ENCODE assay signal across 23 mouse cellular contexts in genomic region chr19:47936490-47936889, GRCm38 (mm10). TPM values are rescaled to one million over a fixed set of nuclear protein-coding genes. Genes with fewer than 3 reads are reported as not detected.
A peak's percentile ranks its signal among the peaks of the same experiment; 100 is the strongest.
DNase-seq lines count a peak whose midpoint lies in the region; ATAC-seq and TF ChIP-seq lines count a peak whose summit lies in the region.
"Had no signal": no experiment of that assay in that cellular context is flagged by ENCODE, and none has a peak within 500 bp of the region (broad histone marks: within the 10 kb centered on the region; RNA-seq: fewer than 3 reads in every experiment).

No protein-coding gene starts in this region.

- H3K9me3 ChIP-seq in forebrain, embryonic 11.5 days (ENCODE audit: control insufficient read depth, low read length): no peaks in the 10 kb centered on the region
- no peaks in the 10 kb centered on the region for H3K9me3 ChIP-seq in forebrain, embryonic 10.5 days
- H3K9me3 ChIP-seq in midbrain, embryonic 11.5 days (ENCODE audit: control insufficient read depth, low read length): no peaks in the 10 kb centered on the region
- no peaks in the 10 kb centered on the region for H3K9me3 ChIP-seq in midbrain, embryonic 10.5 days (replicated peaks)
- H3K9me3 ChIP-seq: embryonic facial prominence, embryonic 15.5 days; forebrain, embryonic 12.5 days; heart, embryonic 12.5 days had no signal

- no peaks in the 10 kb centered on the region for H3K36me3 ChIP-seq in forebrain, embryonic 11.5 days (ENCODE audit: control insufficient read depth, insufficient read depth, low read length)
- H3K36me3 ChIP-seq in forebrain, embryonic 10.5 days (replicated peaks): no peaks in the 10 kb centered on the region
- no peaks in the 10 kb centered on the region for H3K36me3 ChIP-seq in midbrain, embryonic 11.5 days (ENCODE audit: control insufficient read depth, insufficient read depth, low read length)
- no peaks in the 10 kb centered on the region for H3K36me3 ChIP-seq in midbrain, embryonic 10.5 days
- H3K36me3 ChIP-seq: embryonic facial prominence, embryonic 15.5 days; forebrain, embryonic 12.5 days; heart, embryonic 12.5 days had no signal

- H3K27ac ChIP-seq in forebrain, embryonic 11.5 days (ENCODE audit: low read depth, low read length): no peak overlapping the region
- H3K27ac ChIP-seq in forebrain, embryonic 10.5 days: no peak overlapping the region
- no peak overlapping the region for H3K27ac ChIP-seq in midbrain, embryonic 11.5 days (ENCODE audit: low read depth, low read length)
- H3K27ac ChIP-seq in midbrain, embryonic 10.5 days (replicated peaks): no peak overlapping the region
- peak overlapping the region; percentile 51 for H3K27ac ChIP-seq in bone marrow macrophage, adult 2 months (ENCODE audit: insufficient read depth, low read depth, low read length)
- H3K27ac ChIP-seq: embryonic facial prominence, embryonic 15.5 days; forebrain, embryonic 12.5 days; kidney, postnatal 0 days had no signal

- ATAC-seq in forebrain, embryonic 11.5 days (replicated peaks; ENCODE audit: low FRiP score): no peak
- no peak for ATAC-seq in midbrain, embryonic 11.5 days (ENCODE audit: low FRiP score)
- ATAC-seq in monocyte, adult 5-6 weeks (replicated peaks; ENCODE audit: insufficient number of reproducible peaks, low FRiP score, low TSS enrichment, poor library complexity, severe bottlenecking): peak; percentile 46

- WGBS in forebrain, embryonic 11.5 days: 89% methylated on average over 11 of the region's 11 CpGs
- WGBS in forebrain, embryonic 10.5 days: 91% methylated on average over 11 of the region's 11 CpGs
- WGBS in midbrain, embryonic 11.5 days: 94% methylated on average over 11 of the region's 11 CpGs
- WGBS in midbrain, embryonic 10.5 days: 93% methylated on average over 11 of the region's 11 CpGs

- no peaks in the 10 kb centered on the region for H3K4me1 ChIP-seq in forebrain, embryonic 11.5 days (replicated peaks; ENCODE audit: control insufficient read depth, insufficient read depth, low read length)
- peaks cover 21% of the 10 kb centered on the region for H3K4me1 ChIP-seq in forebrain, embryonic 10.5 days
- peaks cover 4% of the 10 kb centered on the region; the same call in 1 of the 2 replicates for H3K4me1 ChIP-seq in midbrain, embryonic 11.5 days (ENCODE audit: control insufficient read depth, insufficient read depth, low read length)
- peaks cover 20% of the 10 kb centered on the region for H3K4me1 ChIP-seq in midbrain, embryonic 10.5 days
- H3K4me1 ChIP-seq in bone marrow macrophage, adult 2 months (ENCODE audit: control insufficient read depth, insufficient read depth, low read length): peaks cover 7% of the 10 kb centered on the region

- no peak overlapping the region for H3K4me3 ChIP-seq in forebrain, embryonic 11.5 days (ENCODE audit: low read depth, low read length)
- no peak overlapping the region for H3K4me3 ChIP-seq in forebrain, embryonic 10.5 days
- no peak overlapping the region for H3K4me3 ChIP-seq in midbrain, embryonic 11.5 days (ENCODE audit: low read depth, low read length)
- no peak overlapping the region for H3K4me3 ChIP-seq in midbrain, embryonic 10.5 days
- H3K4me3 ChIP-seq in bone marrow macrophage, adult 2 months (ENCODE audit: insufficient read depth, low read length): peak overlapping the region; percentile 40

- no peak for TF ChIP-seq POLR2A in bone marrow macrophage, adult 2 months (IDR thresholded peaks at IDR 0.05; ENCODE audit: borderline replicate concordance, low read depth, low read length)

- peak; percentile 43 for DNase-seq in forebrain, embryonic 11.5 days (ENCODE audit: low spot score)
- DNase-seq in forebrain, embryonic 10.5 days (ENCODE audit: extremely low spot score, low spot score): no peak
- peak; percentile 69 for DNase-seq in midbrain, embryonic 11.5 days (ENCODE audit: low spot score, missing footprints)
- no peak for DNase-seq in midbrain, embryonic 10.5 days (ENCODE audit: low spot score)
- no peak for DNase-seq in heart, adult 18-20 months
- no peak for DNase-seq in natural killer cell, adult 2 months (ENCODE audit: low spot score in 2 of 2)
- DNase-seq: adrenal gland, postnatal 36 days; cerebellum, postnatal 10 days; embryo, embryonic 11 days; gastrocnemius, postnatal 14 days; heart, postnatal 4 days; retina, postnatal 1 day; thymus, adult 2 months had no signal

- H3K4me2 ChIP-seq in forebrain, embryonic 11.5 days (ENCODE audit: low read depth, low read length, severe bottlenecking): no peak overlapping the region
- no peak overlapping the region for H3K4me2 ChIP-seq in midbrain, embryonic 11.5 days

- no peaks in the 10 kb centered on the region for H3K27me3 ChIP-seq in forebrain, embryonic 11.5 days (ENCODE audit: control insufficient read depth, insufficient read depth, low read length)
- peaks cover 34% of the 10 kb centered on the region for H3K27me3 ChIP-seq in forebrain, embryonic 10.5 days (ENCODE audit: poor library complexity, severe bottlenecking)
- no peaks in the 10 kb centered on the region for H3K27me3 ChIP-seq in midbrain, embryonic 11.5 days (ENCODE audit: control insufficient read depth, insufficient read depth, low read length)
- peaks cover 26% of the 10 kb centered on the region for H3K27me3 ChIP-seq in midbrain, embryonic 10.5 days (ENCODE audit: low read depth, poor library complexity, severe bottlenecking)

- H3K9ac ChIP-seq in forebrain, embryonic 11.5 days (ENCODE audit: low read length): no peak overlapping the region
- no peak overlapping the region for H3K9ac ChIP-seq in midbrain, embryonic 11.5 days (ENCODE audit: low read length)
- H3K9ac ChIP-seq: embryonic facial prominence, embryonic 15.5 days; forebrain, embryonic 12.5 days; heart, embryonic 12.5 days had no signal

- no peak for TF ChIP-seq CTCF in bone marrow macrophage, adult 2 months (IDR thresholded peaks at IDR 0.05; ENCODE audit: low read depth, low read length)

RNA-seq across cellular contexts. Expression of gene Cfap58, which starts 1.0 kb away (rescaled TPM):
- not detected in 2 replicates for polyA plus RNA-seq in forebrain, embryonic 11.5 days (2014; fragmentation: Nextera tagmentation; extraction: Ambion mirVana)
- polyA plus RNA-seq in forebrain, embryonic 10.5 days (2016; fragmentation: Nextera tagmentation; extraction: Ambion mirVana): 0.06 TPM in 1 of 2 replicates, not detected in the other
- polyA plus RNA-seq in midbrain, embryonic 11.5 days (2014; fragmentation: Nextera tagmentation; extraction: Ambion mirVana): 0.14 and 0.20 TPM in 2 replicates
- polyA plus RNA-seq in midbrain, embryonic 10.5 days (2016; fragmentation: Nextera tagmentation; extraction: Ambion mirVana): 0.07 and 0.19 TPM in 2 replicates
- polyA plus RNA-seq in bone marrow macrophage, adult 2 months (2012; ENCODE audit: insufficient read depth, insufficient read length, missing spikeins): not detected in 2 replicates
- total RNA-seq in monocyte, adult 5-6 weeks (2017): not detected in 3 replicates
- total RNA-seq in heart, adult 18-20 months (2021): 1 to 10 TPM; 2.0 to 2.6 TPM
- total RNA-seq: gastrocnemius, postnatal 14 days; neutrophil, adult 5-6 weeks had no signal
- polyA plus RNA-seq: heart, embryonic 12.5 days; intestine, embryonic 14.5 days; kidney, postnatal 0 days; liver, embryonic 16.5 days; stomach, embryonic 14.5 days had no signal

RNA-seq across cellular contexts. Expression of gene Itprip, which starts 17.4 kb away (rescaled TPM):
- polyA plus RNA-seq in forebrain, embryonic 11.5 days (2014; fragmentation: Nextera tagmentation; extraction: Ambion mirVana): 18.8 and 20.4 TPM in 2 replicates
- 21.2 and 21.9 TPM in 2 replicates for polyA plus RNA-seq in forebrain, embryonic 10.5 days (2016; fragmentation: Nextera tagmentation; extraction: Ambion mirVana)
- 11.8 and 13.2 TPM in 2 replicates for polyA plus RNA-seq in midbrain, embryonic 11.5 days (2014; fragmentation: Nextera tagmentation; extraction: Ambion mirVana)
- polyA plus RNA-seq in midbrain, embryonic 10.5 days (2016; fragmentation: Nextera tagmentation; extraction: Ambion mirVana): 21.7 and 22.9 TPM in 2 replicates
- 7.9 and 8.3 TPM in 2 replicates for polyA plus RNA-seq in bone marrow macrophage, adult 2 months (2012; ENCODE audit: insufficient read depth, insufficient read length, missing spikeins)
- 27.6 to 28.1 TPM (median 28.1 TPM) in 3 replicates for total RNA-seq in monocyte, adult 5-6 weeks (2017)
- 1 to 10 TPM; 8.9 to 9.2 TPM for total RNA-seq in heart, adult 18-20 months (2021)

RNA-seq across cellular contexts. Expression of gene Cfap43, which starts 17.4 kb away (rescaled TPM):
- 0.04 and 0.15 TPM in 2 replicates for polyA plus RNA-seq in forebrain, embryonic 11.5 days (2014; fragmentation: Nextera tagmentation; extraction: Ambion mirVana)
- polyA plus RNA-seq in forebrain, embryonic 10.5 days (2016; fragmentation: Nextera tagmentation; extraction: Ambion mirVana): 0.05 and 0.06 TPM in 2 replicates
- polyA plus RNA-seq in midbrain, embryonic 11.5 days (2014; fragmentation: Nextera tagmentation; extraction: Ambion mirVana): 0.05 and 0.07 TPM in 2 replicates
- 0.06 and 0.09 TPM in 2 replicates for polyA plus RNA-seq in midbrain, embryonic 10.5 days (2016; fragmentation: Nextera tagmentation; extraction: Ambion mirVana)
- polyA plus RNA-seq in bone marrow macrophage, adult 2 months (2012; ENCODE audit: insufficient read depth, insufficient read length, missing spikeins): 0.25 TPM in 1 of 2 replicates, not detected in the other
- total RNA-seq in monocyte, adult 5-6 weeks (2017): 0.19 to 1.3 TPM (median 0.19 TPM) in 3 replicates
- total RNA-seq in heart, adult 18-20 months (2021): 1 to 10 TPM in 1 of 2 experiments, not detected in 1; 1.1 TPM
- total RNA-seq: adrenal gland, postnatal 36 days; gastrocnemius, postnatal 14 days; heart, postnatal 4 days had no signal
- polyA plus RNA-seq: liver, embryonic 16.5 days had no signal

Comparison
In these comparisons a context has a peak if more than half of its experiments do, and no peak if none do; other contexts are left out.
1. DNase-seq: peak in forebrain, embryonic 11.5 days (single experiment) and midbrain, embryonic 11.5 days (single experiment); none in forebrain, embryonic 10.5 days (single experiment), midbrain, embryonic 10.5 days (single experiment), heart, adult 18-20 months (0 of 2) and natural killer cell, adult 2 months (0 of 2).